Mouse (Mus musculus) kidney, postnatal 0 days (tissue): ENCODE data around the gene Ecel1. TPM values are rescaled to one million over a fixed set of nuclear protein-coding genes. Genes with fewer than 3 reads are reported as not detected.
A peak's percentile ranks its signal among the peaks of the same experiment; 100 is the strongest.

Experiments used
- ATAC-seq: fragments of 200-750 bp; cut with Nextera tagmentation; replicated peaks from 2 replicates; pipeline ENCODE4 v1.8.0; 2017; ENCODE audit warnings: low read depth, moderate number of reproducible peaks, moderate TSS enrichment, moderate library complexity; ENCODE audit not compliant: low FRiP score
- DNase-seq: peaks from one replicate; pipeline ENCODE4 v3.0.0-alpha.2; 2016; ENCODE audit warnings: low spot score
- H3K27ac ChIP-seq: fragments of 300-500 bp; sonication (generic); 2 replicates; pipeline ENCODE4 v1.5.1; 2014; ENCODE audit warnings: mild to moderate bottlenecking
- H3K27me3 ChIP-seq: fragments of 300-500 bp; sonication (generic); 2 replicates; pipeline ENCODE4 v1.6.1; 2014; ENCODE audit warnings: low read length, mixed read lengths; ENCODE audit not compliant: insufficient read depth
- H3K36me3 ChIP-seq: fragments of 300-500 bp; sonication (generic); 2 replicates; pipeline ENCODE4 v1.6.1; 2014; ENCODE audit warnings: low read length, mixed read lengths; ENCODE audit not compliant: insufficient read depth
- H3K4me1 ChIP-seq: fragments of 300-500 bp; sonication (generic); replicated peaks from 2 replicates; pipeline ENCODE4 v1.6.1; 2014; ENCODE audit warnings: antibody characterized with exemption, low read length, mixed read lengths; ENCODE audit not compliant: insufficient read depth
- H3K4me2 ChIP-seq: fragments of 300-500 bp; sonication (generic); 2 replicates; pipeline ENCODE4 v1.6.1; 2014; ENCODE audit warnings: mild to moderate bottlenecking, low read length, moderate library complexity, mixed read lengths
- H3K4me3 ChIP-seq: fragments of 300-500 bp; sonication (generic); replicated peaks from 2 replicates; pipeline ENCODE4 v1.5.1; 2014; ENCODE audit warnings: low read depth, low read length
- H3K9ac ChIP-seq: fragments of 300-500 bp; sonication (generic); 2 replicates; pipeline ENCODE4 v1.6.1; 2014; ENCODE audit warnings: low read depth, low read length
- H3K9me3 ChIP-seq: fragments of 300-500 bp; sonication (generic); replicated peaks from 2 replicates; pipeline ENCODE4 v1.6.1; 2016; ENCODE audit warnings: low read length, inconsistent platforms, mixed read lengths
- CTCF ChIP-seq: IDR thresholded peaks from 2 replicates; pipeline ENCODE4 v1.5.1; 2016; ENCODE audit warnings: antibody characterized with exemption, low read depth, mild to moderate bottlenecking, moderate library complexity
- WGBS: fragments of 180-500 bp; shearing (Covaris S2); extraction: QIAGEN DNeasy Blood & Tissue Kit; methylation state at CpG from one replicate; pipeline ENCODE4 v1.1.7; 2014; 5-methylcytosine and 5-hydroxymethylcytosine counted together
- polyA plus RNA-seq: library from polyadenylated mRNA; unstranded; fragments of >200 nt; fragmentation: Nextera tagmentation; extraction: Ambion mirVana; gene quantifications from 2 replicates; pipeline ENCODE4 v1.2.1, GENCODE M21; 2015

Gene Ecel1
- polyA plus RNA-seq, 1 experiment from 2014 or later = 0.11 TPM

- no peak overlapping the region for H3K27ac ChIP-seq
- WGBS = 15% methylated on average over 30 of the region's 30 CpGs
- H3K9me3 ChIP-seq = no peaks in the 10 kb centered on the region
- DNase-seq (peak; percentile 67), ATAC-seq (peak; percentile 75)
- H3K9ac ChIP-seq = no peak overlapping the region
- no peak overlapping the region for H3K4me3 ChIP-seq
- no peaks in the 10 kb centered on the region for H3K4me1 ChIP-seq
- no peaks in the 10 kb centered on the region for H3K36me3 ChIP-seq
- peak overlapping the region; percentile 27 for H3K4me2 ChIP-seq
- H3K27me3 ChIP-seq = no peaks in the 10 kb centered on the region
- peak; percentile 81 for TF ChIP-seq CTCF
These were observed 57.9 kb downstream of the Ecel1 start for GRCm38 (mm10) chr1:87098358-87098975.

Other genes with a start within 250 kb of the Ecel1 start
- not detected in 2 replicates for gene Alppl2, start 66.6 kb downstream of the Ecel1 start, polyA plus RNA-seq
- gene Alpi, start 54.9 kb downstream of the Ecel1 start, polyA plus RNA-seq = not detected in 2 replicates
- gene Akp3, start 31.5 kb downstream of the Ecel1 start, polyA plus RNA-seq = not detected in 2 replicates
- 0.07 TPM in 1 of 2 replicates, not detected in the other for gene Prss56, start 26.8 kb upstream of the Ecel1 start, polyA plus RNA-seq
- 0.17 and 0.20 TPM in 2 replicates for gene Chrnd, start 34.1 kb upstream of the Ecel1 start, polyA plus RNA-seq
- gene Chrng, start 48.1 kb upstream of the Ecel1 start, polyA plus RNA-seq = not detected in 2 replicates
- 165 and 178 TPM in 2 replicates for gene Eif4e2, start 57.4 kb upstream of the Ecel1 start, polyA plus RNA-seq
- gene Efhd1, start 107.8 kb upstream of the Ecel1 start, polyA plus RNA-seq = 40.4 and 42.5 TPM in 2 replicates
- 44.1 and 50.6 TPM in 2 replicates for gene Gigyf2, start 170.5 kb upstream of the Ecel1 start, polyA plus RNA-seq
- 1.6 and 2.2 TPM in 2 replicates for gene Kcnj13, start 238.2 kb upstream of the Ecel1 start, polyA plus RNA-seq